Mouse (Mus musculus) stomach, postnatal 0 days (tissue): Measurements from ENCODE around the gene Txnrd2.

Experiments
- CTCF ChIP-seq: IDR thresholded peaks from 2 replicates; pipeline ENCODE4 v1.5.1; 2016; ENCODE audit warnings: antibody characterized with exemption, low read depth, mild to moderate bottlenecking, moderate library complexity
- EP300 ChIP-seq: optimal IDR thresholded peaks from 2 replicates; pipeline ENCODE3; 2016; ENCODE audit warnings: antibody characterized with exemption

- TF ChIP-seq CTCF (no peak), EP300 (no peak)
Measured at GRCm38 (mm10) chr16:18386451-18386850, 39.7 kb upstream of the Txnrd2 start.
